Mouse (Mus musculus) ES-E14 (cell line): Measurements from ENCODE around the gene Tmem230. TPM values are rescaled to one million over a fixed set of nuclear protein-coding genes. Genes with fewer than 3 reads are reported as not detected.
A peak's percentile ranks its signal among the peaks of the same experiment; 100 is the strongest.
"Not testable (repeated sequence)": the region's sequence is repeated elsewhere in the genome, so short reads cannot be mapped to it uniquely, and the experiment has no call there.

Experiments
- DNase-seq: peaks from one replicate; pipeline ENCODE4 v3.0.0-alpha.2; 2013; ENCODE audit warnings: low read depth, low spot score
- H3K27ac ChIP-seq: 2 replicates; pipeline ENCODE4 v1.5.1; 2012; ENCODE audit warnings: low read depth, mild to moderate bottlenecking, low read length, moderate library complexity, mixed read lengths; ENCODE audit not compliant: poor library complexity, insufficient read depth, severe bottlenecking
- H3K36me3 ChIP-seq: 2 replicates; pipeline ENCODE4 v1.6.1; 2012; ENCODE audit warnings: mild to moderate bottlenecking, low read length, moderate library complexity, mixed read lengths; ENCODE audit not compliant: control insufficient read depth, poor library complexity, insufficient read depth, severe bottlenecking
- H3K4me1 ChIP-seq, 2 experiments: fragments of 150-350 bp in 1 of 2; sonication (generic) in 1 of 2; 2 replicates each; pipeline ENCODE4 v1.6.1; 2012; ENCODE audit warnings: low read length in 2 of 2, mild to moderate bottlenecking in 1 of 2, mixed read lengths in 1 of 2; ENCODE audit not compliant: control insufficient read depth in 2 of 2, insufficient read depth in 2 of 2, poor library complexity in 1 of 2
- H3K4me3 ChIP-seq, 2 experiments: fragments of 150-350 bp in 1 of 2; sonication (generic) in 1 of 2; 2 replicates each; pipeline ENCODE4 v1.5.1; 2012; ENCODE audit warnings: low read length in 2 of 2, low read depth in 1 of 2, mild to moderate bottlenecking in 1 of 2, mixed read lengths in 1 of 2; ENCODE audit not compliant: insufficient read depth in 1 of 2, poor library complexity in 1 of 2, severe bottlenecking in 1 of 2
- H3K9ac ChIP-seq: 2 replicates; pipeline ENCODE4 v1.6.1; 2012; ENCODE audit warnings: low read depth, mild to moderate bottlenecking, low read length, mixed read lengths; ENCODE audit not compliant: poor library complexity, insufficient read depth, severe bottlenecking
- H3K9me3 ChIP-seq: fragments of 150-350 bp; sonication (generic); 2 replicates; pipeline ENCODE4 v1.6.1; 2012; ENCODE audit warnings: low read depth, mild to moderate bottlenecking, low read length; ENCODE audit not compliant: control insufficient read depth, insufficient read depth
- CHD2 ChIP-seq: IDR thresholded peaks from 2 replicates; pipeline ENCODE4 v1.6.1; 2014; ENCODE audit warnings: mild to moderate bottlenecking, low read depth, low read length, inconsistent platforms
- HCFC1 ChIP-seq: IDR thresholded peaks from 2 replicates; pipeline ENCODE4 v1.6.1; 2012; ENCODE audit warnings: low read length, inconsistent platforms, borderline replicate concordance; ENCODE audit not compliant: insufficient read depth
- MAFK ChIP-seq: IDR thresholded peaks from 2 replicates; pipeline ENCODE4 v1.6.1; 2014; ENCODE audit warnings: mild to moderate bottlenecking, low read depth, low read length, inconsistent platforms; ENCODE audit not compliant: insufficient read depth
- ZC3H11A ChIP-seq: IDR thresholded peaks from 2 replicates; pipeline ENCODE4 v1.6.1; 2012; ENCODE audit warnings: low read depth, mild to moderate bottlenecking, inconsistent platforms, low read length, borderline replicate concordance
- ZNF384 ChIP-seq: IDR thresholded peaks from 2 replicates; pipeline ENCODE4 v1.6.1; 2012; ENCODE audit warnings: low read depth, low read length, inconsistent platforms
- in situ Hi-C, 2 experiments: fragments of 600-800 bp; cut with MboI; formaldehyde crosslinking; loops; one replicate each; pipeline ENCODE4 v1.15.1; 2025; ENCODE audit warnings: low sequenced_read_pairs in 2 of 2, inconsistent platforms in 1 of 2; ENCODE audit not compliant: unreplicated experiment in 2 of 2
- total RNA-seq: library from RNA; depleted of rRNA; stranded (reverse); fragments of 300-350 nt; gene quantifications from 2 replicates; pipeline ENCODE4 v1.2.3, GENCODE M21; 2012

The Tmem230 gene
- total RNA-seq, 1 experiment, result 36.0 TPM

DNA sequence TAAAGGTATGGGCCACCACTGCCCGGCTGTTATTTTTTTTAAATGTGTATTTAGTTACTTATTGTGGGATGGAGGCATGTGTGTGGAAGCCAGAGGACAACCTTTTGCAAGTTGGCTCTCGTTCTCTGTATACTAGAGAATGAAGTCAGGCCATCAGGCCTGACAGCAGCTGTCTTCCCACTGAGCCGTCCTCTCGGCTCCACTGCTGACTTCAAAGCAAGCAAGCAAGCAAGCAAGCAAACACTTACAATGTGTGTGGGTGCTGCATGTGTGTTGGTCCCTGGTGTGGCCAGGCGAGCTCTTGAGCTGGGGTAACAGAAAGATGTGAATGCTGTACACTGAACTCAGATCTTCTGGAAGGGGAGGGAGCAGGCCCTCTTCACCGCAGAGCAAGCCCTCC lies 43.2 kb upstream of the Tmem230 start:
- peak overlapping the region; percentile 26; the same call in 1 of the 2 replicates for H3K9ac ChIP-seq
- H3K36me3 ChIP-seq, result peaks cover 31% of the 10 kb centered on the region
- H3K9me3 ChIP-seq, result no peaks in the 10 kb centered on the region
- TF ChIP-seq ZC3H11A (no peak), CHD2 (no peak), HCFC1 (no peak), MAFK (no peak), ZNF384 (no peak)
- no peak for DNase-seq
- H3K4me1 ChIP-seq, result peaks cover 2 to 18% of the 10 kb centered on the region in 2 experiments; a peak in 2 of 4 replicates
- no peak overlapping the region for H3K4me3 ChIP-seq
- H3K27ac ChIP-seq, result no peak overlapping the region
- in situ Hi-C loops, result no loop called here

DNA sequence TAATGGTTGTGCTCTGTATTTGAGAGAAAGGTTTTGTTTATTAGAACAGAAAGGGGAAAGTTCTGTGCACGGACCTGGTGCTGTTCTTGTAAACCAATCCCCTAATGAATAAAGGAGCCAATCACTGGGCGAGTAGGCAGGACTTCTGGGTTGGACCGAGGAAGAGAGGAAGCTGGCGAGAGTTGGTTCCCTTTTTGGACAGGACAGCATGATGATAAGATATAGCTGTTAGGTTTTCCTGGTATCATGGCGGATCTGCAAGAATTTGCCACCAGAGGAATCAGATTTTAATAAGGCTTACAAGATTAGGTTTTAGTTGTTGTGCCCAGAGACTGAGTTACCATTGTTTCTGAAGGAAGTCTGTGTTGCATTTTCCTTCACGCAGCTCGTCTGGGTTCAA lies 41.6 kb upstream of the Tmem230 start:
- H3K4me3 ChIP-seq, DNase-seq, H3K27ac ChIP-seq, H3K9me3 ChIP-seq, H3K9ac ChIP-seq, in situ Hi-C loops: not testable (repeated sequence)
- Histone ChIP-seq H3K36me3 (peaks cover 15% of the 10 kb centered on the region), H3K4me1 (peaks cover 5 to 22% of the 10 kb centered on the region in 2 experiments; a peak in 2 of 4 replicates)

DNA sequence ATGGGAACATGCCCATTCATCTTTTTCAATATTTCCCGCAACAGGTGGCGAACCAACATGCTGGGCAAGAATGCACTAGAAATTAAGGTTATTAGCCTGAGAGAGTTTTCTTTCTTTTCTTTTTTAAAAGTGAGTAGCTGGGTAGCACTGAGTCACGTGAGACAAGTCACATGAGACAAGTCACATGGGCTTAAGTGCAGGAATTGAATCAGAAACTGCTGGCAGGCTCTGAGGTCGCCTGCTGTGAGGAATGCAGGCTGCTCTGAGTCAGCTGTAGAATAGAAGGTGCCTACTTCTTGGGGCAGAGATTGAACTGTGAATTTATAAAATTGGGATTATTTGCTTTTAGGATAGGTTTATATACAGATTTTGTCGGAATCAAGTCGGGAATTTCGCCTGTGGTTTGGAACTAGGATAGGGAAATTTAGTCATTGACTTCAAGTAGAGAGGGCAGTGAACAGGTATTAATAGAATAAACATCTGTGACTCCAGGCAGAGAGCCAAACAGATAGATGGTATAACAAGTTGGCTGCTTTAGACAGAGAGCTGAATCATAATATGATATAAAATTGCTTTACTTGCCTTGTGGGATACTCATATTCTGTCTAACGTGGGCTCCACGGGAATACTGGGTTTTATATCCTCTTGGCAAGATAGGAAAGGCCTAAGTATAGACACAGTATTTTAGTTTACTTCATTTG lies 38.9 kb upstream of the Tmem230 start:
- Histone ChIP-seq H3K4me1 (peaks cover 7 to 17% of the 10 kb centered on the region in 2 experiments), H3K36me3 (no peaks in the 10 kb centered on the region), H3K4me3 (peak overlapping the region in 1 of 2 experiments; percentile 52; a peak in 2 of 4 replicates), H3K27ac (peak overlapping the region; percentile 65), H3K9me3 (no peaks in the 10 kb centered on the region), H3K9ac (peak overlapping the region; percentile 73)
- TF ChIP-seq MAFK (0 out of 2 replicates have a peak, but pooled peaks have one; percentile 2), HCFC1 (no peak), ZNF384 (no peak), CHD2 (no peak), ZC3H11A (no peak)
- in situ Hi-C loops, result no loop called here
- DNase-seq, result peak; percentile 84

DNA sequence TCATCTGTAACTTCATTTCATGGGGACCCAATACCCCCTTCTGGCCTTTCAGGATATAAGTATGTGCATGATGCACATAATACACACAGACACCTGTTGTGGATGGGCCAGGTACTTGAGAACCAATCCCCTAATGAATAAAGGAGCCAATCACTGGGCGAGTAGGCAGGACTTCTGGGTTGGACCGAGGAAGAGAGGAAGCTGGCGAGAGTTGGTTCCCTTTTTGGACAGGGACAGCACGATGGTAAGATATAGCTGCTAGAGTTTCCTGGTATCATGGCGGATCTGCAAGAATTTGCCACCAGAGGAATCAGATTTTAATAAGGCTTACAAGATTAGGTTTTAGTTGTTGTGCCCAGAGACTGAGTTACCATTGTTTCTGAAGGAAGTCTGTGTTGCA lies 38.1 kb upstream of the Tmem230 start:
- H3K9ac ChIP-seq, H3K36me3 ChIP-seq, H3K4me3 ChIP-seq, H3K9me3 ChIP-seq, DNase-seq, in situ Hi-C loops: not testable (repeated sequence)
- Histone ChIP-seq H3K27ac (peak overlapping the region; percentile 68), H3K4me1 (peaks cover 9 to 15% of the 10 kb centered on the region in 2 experiments)

DNA sequence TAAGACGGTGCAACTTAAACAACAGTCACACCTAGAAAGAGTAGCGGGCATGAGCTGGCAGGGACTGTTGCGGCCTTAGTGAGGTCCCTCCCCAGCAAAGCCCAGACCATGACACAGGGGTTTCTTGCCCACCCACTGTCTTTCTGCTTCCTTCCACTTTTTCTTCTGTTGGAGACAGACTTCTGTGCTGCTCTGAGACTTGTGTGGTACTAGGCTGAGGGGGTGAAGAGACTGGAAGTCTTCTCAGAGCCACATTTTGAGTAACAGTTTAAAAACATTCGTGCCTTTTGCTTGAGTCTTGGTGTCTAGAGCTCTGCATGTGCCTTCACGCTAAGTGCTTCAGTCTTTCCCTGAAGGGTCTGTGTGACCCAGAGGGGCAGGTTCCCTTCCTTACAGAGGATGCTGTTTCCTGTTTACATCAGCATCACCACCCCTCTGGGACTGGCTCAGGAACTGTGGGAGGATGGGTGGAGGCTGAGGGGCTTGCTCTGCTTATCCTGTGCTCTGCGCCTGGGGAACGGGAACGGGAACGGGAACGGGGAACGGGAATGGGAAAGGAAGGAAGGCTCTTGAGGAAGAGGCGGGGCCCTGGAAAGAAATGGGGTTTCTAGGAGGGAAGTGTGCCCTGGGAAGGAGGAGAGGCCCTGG lies 37.0 kb upstream of the Tmem230 start:
- in situ Hi-C loops, result no loop called here
- H3K9me3 ChIP-seq, result no peaks in the 10 kb centered on the region
- H3K9ac ChIP-seq, result peak overlapping the region; percentile 33; the same call in 1 of the 2 replicates
- TF ChIP-seq ZNF384, result no peak
- no peak for TF ChIP-seq ZC3H11A
- TF ChIP-seq CHD2, result no peak
- TF ChIP-seq MAFK, result no peak
- no peak for TF ChIP-seq HCFC1
- peaks cover 9 to 19% of the 10 kb centered on the region in 2 experiments for H3K4me1 ChIP-seq
- H3K27ac ChIP-seq, result peak overlapping the region; percentile 68
- no peak for DNase-seq
- no peaks in the 10 kb centered on the region; the same call in 1 of the 2 replicates for H3K36me3 ChIP-seq
- H3K4me3 ChIP-seq, result peak overlapping the region in 1 of 2 experiments; percentile 13; a peak in 1 of 4 replicates
